Mouse (Mus musculus) cerebellum, adult 11-12 months (tissue): ENCODE results near the gene Rhobtb3.
A peak's percentile ranks its signal among the peaks of the same experiment; 100 is the strongest.
"Not testable (repeated sequence)": the region's sequence is repeated elsewhere in the genome, so short reads cannot be mapped to it uniquely, and the experiment has no call there.

Experiments used
- DNase-seq: peaks from one replicate; pipeline ENCODE4 v3.0.0; 2022

Rhobtb3 gene

DNA sequence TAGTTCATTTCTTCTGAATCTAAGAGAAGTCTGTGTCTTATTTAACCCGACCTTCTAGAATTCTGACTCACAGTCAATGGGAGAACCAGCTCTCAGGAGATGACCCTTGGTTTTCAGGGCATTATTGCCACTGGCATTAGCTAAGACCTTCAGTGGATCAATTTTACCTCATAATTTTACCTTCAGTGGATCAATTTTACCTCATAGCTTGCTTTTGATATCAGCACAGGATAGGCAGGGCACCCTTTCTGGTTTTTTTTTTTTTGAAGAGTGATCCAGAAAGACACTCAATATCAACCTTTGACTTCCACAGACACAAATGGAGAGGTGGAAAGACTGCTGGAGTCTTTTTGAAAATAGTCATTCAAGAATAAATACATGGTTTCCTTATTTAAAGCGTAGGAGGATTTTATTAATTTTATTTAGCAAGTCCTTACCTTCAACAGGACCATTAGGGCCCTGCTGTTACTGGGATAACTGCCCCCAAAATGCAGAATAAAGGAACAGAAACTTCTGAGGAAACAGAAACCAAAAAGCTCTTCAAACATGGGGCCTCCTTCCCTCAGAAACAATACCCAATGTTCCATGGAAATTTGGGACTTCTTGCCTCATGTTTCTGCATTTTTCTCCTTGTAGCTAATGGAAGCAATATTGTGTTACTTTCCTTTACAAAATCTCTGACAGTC, 98.7 kb downstream of the Rhobtb3 start:
- no peak for DNase-seq

GRCm38 (mm10) chr13:75843993-75844683, 99.6 kb downstream of the Rhobtb3 start:
- DNase-seq = no peak

- DNase-seq = no peak
These were observed 100.4 kb downstream of the Rhobtb3 start for GRCm38 (mm10) chr13:75843331-75843730.

DNA sequence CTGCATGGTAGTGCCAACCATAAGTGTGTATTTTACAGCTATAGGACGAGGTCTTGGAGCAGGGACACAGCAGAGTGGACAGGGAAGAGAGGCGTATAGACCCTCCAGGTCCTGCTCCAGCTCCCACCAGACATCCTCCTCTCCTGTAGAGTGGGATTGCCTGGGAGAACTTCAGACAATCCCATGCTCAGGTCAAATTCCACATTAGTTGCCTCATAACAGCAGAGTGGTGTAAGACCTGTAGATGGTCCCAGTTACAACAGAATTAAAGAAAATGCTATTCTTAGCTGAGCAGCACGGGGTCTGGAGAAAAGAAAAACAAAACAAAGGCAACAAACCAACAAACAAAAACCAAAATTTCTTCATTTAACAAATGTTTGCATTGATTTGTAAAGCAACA, 101.8 kb downstream of the Rhobtb3 start:
- no peak for DNase-seq

DNA sequence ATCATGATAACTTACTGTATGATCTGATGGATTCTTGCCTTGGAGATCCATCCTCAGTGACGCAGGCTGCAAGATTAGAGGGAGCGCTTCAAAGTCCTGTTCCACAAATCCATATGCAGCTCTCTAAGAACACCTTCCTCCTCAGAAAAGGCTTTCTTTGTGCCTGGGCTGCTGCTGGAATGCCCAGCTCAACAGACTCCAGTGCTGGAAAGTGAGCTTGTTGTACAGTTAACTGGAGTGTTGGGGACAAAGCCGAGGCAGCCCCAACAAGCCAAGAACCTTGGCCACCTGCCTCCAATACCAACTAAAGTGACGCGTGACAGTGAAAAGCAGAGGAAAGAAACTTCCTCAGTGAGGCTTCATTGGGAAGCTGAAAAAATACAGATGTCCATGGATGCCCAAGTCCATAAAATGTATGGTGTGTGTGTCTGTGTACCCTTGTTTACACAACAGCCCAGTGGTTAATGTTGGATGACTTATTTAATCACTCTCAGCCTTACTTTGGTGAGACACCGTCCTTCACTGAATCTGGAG, 102.9 kb downstream of the Rhobtb3 start:
- DNase-seq = no peak

GRCm38 (mm10) chr13:75839719-75840481, 103.8 kb downstream of the Rhobtb3 start, which contains the start of gene Glrx:
Gene Glrx (plus strand): TSS chr13:75839868.
- peak; percentile 70 for DNase-seq

GRCm38 (mm10) chr13:75838506-75838905, 105.2 kb downstream of the Rhobtb3 start:
- no peak for DNase-seq

- DNase-seq = no peak
These were observed 108.3 kb downstream of the Rhobtb3 start for GRCm38 (mm10) chr13:75835461-75835860.

DNA sequence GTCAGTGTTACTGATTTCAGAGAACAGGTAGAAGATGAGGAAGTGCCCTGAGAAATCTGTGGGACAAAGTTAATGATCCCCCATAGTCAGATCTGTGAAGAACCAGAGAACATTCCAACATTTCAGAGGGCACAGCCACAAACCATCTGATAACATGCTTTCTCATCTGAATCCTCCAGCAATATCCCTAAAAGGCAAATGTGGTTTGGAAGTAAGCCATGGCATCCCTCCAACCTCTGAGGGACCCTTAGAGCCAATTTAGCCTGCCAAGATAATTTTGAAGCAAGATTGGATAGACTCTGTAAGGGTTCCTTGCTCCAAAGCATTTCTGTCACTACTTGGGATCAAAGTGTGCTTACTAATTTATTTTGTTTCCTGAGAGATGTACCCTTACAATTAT, 110.2 kb downstream of the Rhobtb3 start:
- DNase-seq = no peak

GRCm38 (mm10) chr13:75832697-75833096, 111.0 kb downstream of the Rhobtb3 start:
- no peak for DNase-seq

GRCm38 (mm10) chr13:75831710-75832109, 112.0 kb downstream of the Rhobtb3 start:
- DNase-seq = no peak

DNA sequence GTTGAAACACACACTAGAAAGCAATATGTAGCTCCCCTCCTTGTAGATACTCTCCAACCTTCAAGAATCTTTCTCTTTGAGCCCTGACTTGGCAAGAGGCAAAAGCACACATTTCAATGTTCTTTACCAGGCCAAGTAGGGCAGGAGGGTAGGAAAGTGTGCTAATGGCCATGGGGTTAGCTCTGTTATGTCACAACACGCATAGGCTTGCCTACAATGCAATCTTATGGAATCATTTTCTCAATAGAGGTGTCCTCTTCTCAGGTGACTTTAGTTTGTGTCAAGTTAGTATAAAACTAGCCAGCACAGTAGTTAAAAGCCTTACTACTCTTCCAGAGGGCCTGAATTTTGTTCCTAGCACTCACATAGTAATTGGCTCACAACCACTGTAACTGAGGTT, 113.0 kb downstream of the Rhobtb3 start:
- no peak for DNase-seq

DNA sequence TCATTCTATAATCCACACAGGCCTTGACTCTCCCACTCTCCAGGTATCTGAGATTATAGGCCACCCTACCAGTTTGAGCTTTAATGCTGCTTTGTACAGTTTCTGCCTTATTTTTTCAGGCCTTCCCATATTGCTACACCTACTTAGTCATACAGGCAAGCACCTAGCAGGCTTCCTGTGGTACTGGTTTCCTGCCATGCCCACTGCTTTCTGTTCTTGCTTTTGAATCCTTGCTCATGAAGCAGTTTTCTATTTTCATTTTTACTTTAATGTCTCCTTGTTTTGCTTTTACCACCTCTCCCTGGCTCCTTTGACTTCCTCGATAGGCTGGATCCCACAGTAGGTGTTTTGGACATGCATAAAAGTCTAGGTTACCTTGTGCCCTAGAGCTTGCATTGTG, 118.3 kb downstream of the Rhobtb3 start:
- no peak for DNase-seq

GRCm38 (mm10) chr13:75824611-75825319, 119.0 kb downstream of the Rhobtb3 start:
- DNase-seq = no peak

DNA sequence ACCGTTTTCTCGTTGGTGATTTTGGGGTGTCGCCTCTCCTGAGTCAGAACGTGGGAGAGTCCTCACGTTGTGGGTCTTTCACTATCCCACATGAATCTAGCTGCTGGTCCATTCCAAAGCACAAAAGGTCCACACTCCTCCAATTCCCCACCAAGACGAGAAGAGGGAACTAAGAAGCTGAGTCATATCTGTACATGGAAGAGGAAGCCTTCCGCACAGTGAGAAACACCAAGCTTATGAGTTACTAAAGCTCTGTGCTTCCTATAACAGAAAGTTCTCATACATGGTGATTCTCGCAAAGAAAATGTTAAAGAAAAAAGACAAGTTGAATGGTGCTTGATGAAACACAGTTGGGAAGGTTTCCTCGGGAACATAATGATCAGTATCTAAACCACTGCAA, 120.5 kb downstream of the Rhobtb3 start:
- DNase-seq = no peak

GRCm38 (mm10) chr13:75822366-75822765, 121.4 kb downstream of the Rhobtb3 start:
- not testable (repeated sequence) for DNase-seq

DNA sequence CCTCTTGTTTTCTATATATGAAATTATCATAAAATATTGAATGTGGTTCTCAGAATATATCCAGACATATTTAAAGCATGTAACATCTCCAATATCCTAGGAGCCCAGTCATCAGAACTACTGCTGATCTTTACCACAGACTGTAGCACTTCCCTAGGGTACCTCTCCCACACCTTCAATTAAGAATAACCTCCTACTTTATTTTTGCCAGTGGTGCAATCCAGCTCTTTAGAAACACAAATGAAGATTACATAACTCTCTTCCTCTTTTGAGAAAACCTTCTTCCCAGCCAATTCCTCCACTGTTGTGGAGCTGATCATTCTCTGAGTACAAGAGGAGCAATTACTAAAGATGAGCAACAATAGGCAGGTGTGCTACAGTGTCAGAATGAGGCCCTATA, 123.8 kb downstream of the Rhobtb3 start:
- no peak for DNase-seq
